Mouse (Mus musculus) olfactory bulb, adult 2 months (tissue): ENCODE measurements around the gene Mpig6b.

Experiments
- CTCF ChIP-seq: fragments of 200-500 bp; IDR thresholded peaks from 2 replicates; pipeline ENCODE4 v1.5.1; 2012; ENCODE audit warnings: low read depth, mild to moderate bottlenecking, low read length, moderate library complexity; ENCODE audit not compliant: insufficient read depth
- POLR2A ChIP-seq: fragments of 200-500 bp; IDR thresholded peaks from 2 replicates; pipeline ENCODE4 v1.6.1; 2012; ENCODE audit warnings: mild to moderate bottlenecking, low read depth, low read length, moderate library complexity; ENCODE audit not compliant: insufficient read depth

DNA sequence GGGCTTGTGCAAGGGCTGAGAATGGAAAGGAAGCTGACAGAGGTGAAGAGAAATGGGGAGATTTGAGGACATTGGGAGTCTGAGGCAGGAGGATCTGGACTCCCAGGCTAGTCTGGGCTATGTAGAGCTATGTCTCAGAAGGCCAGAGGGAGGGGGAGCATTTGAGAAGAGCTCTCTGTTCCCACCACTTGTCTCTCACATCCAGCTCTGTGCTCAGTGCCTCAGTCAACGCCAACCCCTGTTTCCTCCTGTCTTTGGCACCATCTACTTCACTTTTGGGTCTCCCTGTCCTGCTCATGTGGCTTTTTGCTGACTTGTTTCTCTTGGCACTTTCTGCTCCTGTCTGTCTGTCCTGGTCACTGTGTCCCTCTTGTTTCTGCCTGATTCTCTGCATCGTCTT lies 11.3 kb upstream of the Mpig6b start:
- TF ChIP-seq POLR2A (no peak), CTCF (no peak)
